Mouse (Mus musculus): ENCODE measurements around the gene Tmem184b. TPM values are rescaled to one million over a fixed set of nuclear protein-coding genes. Genes with fewer than 3 reads are reported as not detected.
A peak's percentile ranks its signal among the peaks of the same experiment; 100 is the strongest.

The Tmem184b gene
- total RNA-seq, 2 experiments from 2014 or later, result 37.0 to 43.0 TPM

- intact Hi-C loops (cut with DNase I), result loop anchor here (2.0 to 5.0 kb wide), 2 partner anchors 20 to 106 kb away; no protein-coding TSS in a partner anchor
- DNase-seq, result no peak
These were observed 54.7 kb downstream of the Tmem184b start for GRCm38 (mm10) chr15:79348651-79349050.

- peak; percentile 78 to 81 for DNase-seq
- intact Hi-C loops (cut with DNase I), result loop anchor here (2.0 to 5.0 kb wide), 3 partner anchors 19 to 106 kb away; partner anchors contain the start of gene Pla2g6
These were observed 55.4 kb downstream of the Tmem184b start for GRCm38 (mm10) chr15:79347845-79348506.

GRCm38 (mm10) chr15:79347165-79347844 lies 56.1 kb downstream of the Tmem184b start:
- intact Hi-C loops (cut with DNase I), result loop anchor here (2.0 to 5.0 kb wide), 2 partner anchors 19 to 105 kb away; partner anchors contain the start of gene Pla2g6

GRCm38 (mm10) chr15:79346051-79346793 lies 57.1 kb downstream of the Tmem184b start, which contains the start of gene Maff:
Gene Maff, plus strand, starts transcription at chr15:79346621.
- intact Hi-C loops (cut with DNase I), result loop anchor here (2.0 to 5.0 kb wide), 2 partner anchors 17 to 104 kb away; partner anchors contain the start of gene Pla2g6
- no peak for DNase-seq

More at GRCm38 (mm10) chr15:79347165-79347844, 56.1 kb downstream of the Tmem184b start:
- peak; percentile 89 to 92 for DNase-seq

GRCm38 (mm10) chr15:79344627-79345026 lies 58.7 kb downstream of the Tmem184b start:
- no peak for DNase-seq
- intact Hi-C loops (cut with DNase I), result loop anchor here (5.0 kb wide), 1 partner anchor 102 kb away; no protein-coding TSS in a partner anchor

- intact Hi-C loops (cut with DNase I), result no loop called here
- no peak for DNase-seq
These were observed 60.6 kb downstream of the Tmem184b start for GRCm38 (mm10) chr15:79342641-79343337.

GRCm38 (mm10) chr15:79338978-79339377 lies 64.4 kb downstream of the Tmem184b start:
- no peak for DNase-seq
- intact Hi-C loops (cut with DNase I), result no loop called here

GRCm38 (mm10) chr15:79335061-79335655 lies 68.2 kb downstream of the Tmem184b start:
- intact Hi-C loops (cut with DNase I), result no loop called here
- DNase-seq, result no peak

- intact Hi-C loops (cut with DNase I), result no loop called here
- DNase-seq, result no peak
These were observed 70.0 kb downstream of the Tmem184b start for GRCm38 (mm10) chr15:79333409-79333808.

- intact Hi-C loops (cut with DNase I), result no loop called here
- DNase-seq, result no peak
These were observed 72.8 kb downstream of the Tmem184b start for GRCm38 (mm10) chr15:79330521-79330920.

- intact Hi-C loops (cut with DNase I), result loop anchor here (2.0 kb wide), 1 partner anchor 17 kb away; the partner anchor contains the start of gene Maff
- no peak for DNase-seq
These were observed 73.4 kb downstream of the Tmem184b start for GRCm38 (mm10) chr15:79329979-79330363.

GRCm38 (mm10) chr15:79329346-79329978 lies 73.9 kb downstream of the Tmem184b start:
- no peak for DNase-seq

GRCm38 (mm10) chr15:79328939-79329275 lies 74.5 kb downstream of the Tmem184b start:
- intact Hi-C loops (cut with DNase I), result loop anchor here (2.0 kb wide), 1 partner anchor 18 kb away; the partner anchor contains the start of gene Maff
- DNase-seq, result no peak

More at GRCm38 (mm10) chr15:79329346-79329978, 73.9 kb downstream of the Tmem184b start:
- intact Hi-C loops (cut with DNase I), result loop anchor here (2.0 kb wide), 1 partner anchor 17 kb away; the partner anchor contains the start of gene Maff

GRCm38 (mm10) chr15:79328058-79328938 lies 75.1 kb downstream of the Tmem184b start, which contains the start of gene Pla2g6:
Gene Pla2g6, minus strand, starts transcription at chr15:79328390.
- intact Hi-C loops (cut with DNase I), result loop anchor here (2.0 kb wide), 1 partner anchor 19 kb away; the partner anchor contains the start of gene Maff
- DNase-seq, result peak; percentile 97

- intact Hi-C loops (cut with DNase I), result no loop called here
These were observed 76.1 kb downstream of the Tmem184b start for GRCm38 (mm10) chr15:79326971-79327961.

GRCm38 (mm10) chr15:79326264-79326663 lies 77.1 kb downstream of the Tmem184b start:
- intact Hi-C loops (cut with DNase I), result no loop called here
- no peak for DNase-seq

More at GRCm38 (mm10) chr15:79326971-79327961, 76.1 kb downstream of the Tmem184b start:
- no peak for DNase-seq

- no peak for DNase-seq
- intact Hi-C loops (cut with DNase I), result no loop called here
These were observed 77.6 kb downstream of the Tmem184b start for GRCm38 (mm10) chr15:79325742-79326141.

Data from heart, postnatal 36 days (tissue).